Mouse (Mus musculus): ENCODE measurements at regions not wholly inside any gene's neighbourhood (a gene's known extent, or its start where the extent isn't known, plus 50 kb on each side); places are given as distances from the start of the nearest gene placed in this dataset.

DNA sequence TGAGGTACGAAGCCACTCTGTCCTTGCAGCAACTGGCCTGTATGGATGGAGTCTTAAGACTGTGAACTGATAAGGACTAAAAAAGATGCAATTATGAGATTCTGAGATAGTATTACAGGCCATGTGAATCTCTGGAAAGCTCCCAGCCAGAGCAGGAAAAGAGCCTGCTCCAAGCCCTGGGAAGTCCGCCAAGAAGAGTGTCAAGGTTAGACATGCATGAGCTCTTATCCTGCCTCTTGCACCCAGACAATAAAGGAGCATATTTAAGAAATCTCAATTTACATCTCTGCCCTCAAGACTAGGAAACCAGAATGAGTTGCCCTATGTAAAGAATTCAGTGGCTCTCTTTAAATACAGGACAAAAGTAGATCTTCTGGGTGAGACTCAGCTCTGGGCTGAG is 90.8 kb upstream of the Tac1 start:
- H3K79me2 ChIP-seq (ENCODE audit: control insufficient read depth, insufficient read depth, low read length, poor library complexity) = no peaks in the 10 kb centered on the region
- H3K27me3 ChIP-seq (ENCODE audit: control insufficient read depth in 1 of 2, insufficient read depth in 2 of 2, low read length in 2 of 2) = no peaks in the 10 kb centered on the region
- no peaks in the 10 kb centered on the region for H3K36me3 ChIP-seq (ENCODE audit: control insufficient read depth in 1 of 2, insufficient read depth in 2 of 2, low read length in 2 of 2)
- H3K9ac ChIP-seq (ENCODE audit: control insufficient read depth, low read depth, low read length, poor library complexity, severe bottlenecking) = no peak overlapping the region
- no peaks in the 10 kb centered on the region for H3K9me3 ChIP-seq (replicated peaks; ENCODE audit: insufficient read depth, low read length)
- TF ChIP-seq ZMIZ1 (IDR thresholded peaks at IDR 0.05; ENCODE audit: low read depth, low read length) = no peak
- no peak for TF ChIP-seq CHD1 (IDR thresholded peaks at IDR 0.05; ENCODE audit: low read depth, low read length)
- no peak for TF ChIP-seq BHLHE40 (IDR thresholded peaks at IDR 0.05; ENCODE audit: borderline replicate concordance, low read depth, low read length)
- TF ChIP-seq MAZ (IDR thresholded peaks at IDR 0.05; ENCODE audit: low read depth, low read length) = no peak
- no peak for TF ChIP-seq UBTF (IDR thresholded peaks at IDR 0.05; ENCODE audit: borderline replicate concordance, insufficient read depth, low read depth, low read length)
- H3K4me1 ChIP-seq (ENCODE audit: control insufficient read depth in 1 of 2, insufficient read depth in 2 of 2, low read length in 2 of 2) = no peaks in the 10 kb centered on the region
- no peak overlapping the region for H3K4me3 ChIP-seq (ENCODE audit: control insufficient read depth in 1 of 2, insufficient read depth in 1 of 2, low read depth in 2 of 2, low read length in 2 of 2)
- no peak overlapping the region for H3K27ac ChIP-seq (ENCODE audit: control insufficient read depth, low read depth, low read length)
- no peak for DNase-seq (ENCODE audit: low read depth, low spot score)

- no peak overlapping the region for H3K9ac ChIP-seq (ENCODE audit: control insufficient read depth, low read depth, low read length, poor library complexity, severe bottlenecking)
- no peaks in the 10 kb centered on the region for H3K27me3 ChIP-seq (ENCODE audit: control insufficient read depth in 1 of 2, insufficient read depth in 2 of 2, low read length in 2 of 2)
- H3K27ac ChIP-seq (ENCODE audit: control insufficient read depth, low read depth, low read length) = no peak overlapping the region
- H3K4me3 ChIP-seq (ENCODE audit: control insufficient read depth in 1 of 2, insufficient read depth in 1 of 2, low read depth in 2 of 2, low read length in 2 of 2) = no peak overlapping the region
- TF ChIP-seq CHD2 (IDR thresholded peaks at IDR 0.05; ENCODE audit: low read length) (no peak), ETS1 (IDR thresholded peaks at IDR 0.05; ENCODE audit: low read depth, low read length) (no peak), CTCF (IDR thresholded peaks at IDR 0.05 in 2 of 3, conservative IDR thresholded peaks at IDR 0.05 in 1 of 3; ENCODE audit: control insufficient read depth in 1 of 3, insufficient read depth in 1 of 3, low read depth in 2 of 3, low read length in 3 of 3, poor library complexity in 1 of 3, severe bottlenecking in 1 of 3) (no peak), EP300 (IDR thresholded peaks at IDR 0.05; ENCODE audit: low read depth in 1 of 2, low read length in 2 of 2) (no peak), POLR2AphosphoS5 (IDR thresholded peaks at IDR 0.05; ENCODE audit: borderline replicate concordance, low read depth, low read length) (no peak), HCFC1 (IDR thresholded peaks at IDR 0.05; ENCODE audit: low read depth, low read length) (no peak), KAT2A (conservative IDR thresholded peaks at IDR 0.05; ENCODE audit: low read depth, low read length) (no peak), USF2 (IDR thresholded peaks at IDR 0.05; ENCODE audit: borderline replicate concordance in 1 of 2, insufficient read depth in 1 of 2, low read depth in 1 of 2, low read length in 2 of 2) (no peak), NELFE (IDR thresholded peaks at IDR 0.05; ENCODE audit: low read depth, low read length) (no peak), MYB (IDR thresholded peaks at IDR 0.05; ENCODE audit: low read depth, low read length) (no peak), TBP (IDR thresholded peaks at IDR 0.05; ENCODE audit: low read depth, low read length) (no peak), ZMIZ1 (IDR thresholded peaks at IDR 0.05; ENCODE audit: low read depth, low read length) (no peak), TAL1 (IDR thresholded peaks at IDR 0.05; ENCODE audit: low read length) (no peak), MYC (IDR thresholded peaks at IDR 0.05; ENCODE audit: low read depth, low read length) (no peak), MEF2A (IDR thresholded peaks at IDR 0.05; ENCODE audit: extremely low read depth, insufficient replicate concordance, low read depth, low read length, poor library complexity, severe bottlenecking) (no peak), MAX (IDR thresholded peaks at IDR 0.05; ENCODE audit: low read length) (no peak), BHLHE40 (IDR thresholded peaks at IDR 0.05; ENCODE audit: borderline replicate concordance, low read depth, low read length) (no peak), MXI1 (IDR thresholded peaks at IDR 0.05; ENCODE audit: low read depth, low read length) (no peak), POLR2AphosphoS2 (IDR thresholded peaks at IDR 0.05; ENCODE audit: low read length) (no peak)
- H3K79me2 ChIP-seq (ENCODE audit: control insufficient read depth, insufficient read depth, low read length, poor library complexity) = no peaks in the 10 kb centered on the region
- no peaks in the 10 kb centered on the region for H3K36me3 ChIP-seq (ENCODE audit: control insufficient read depth in 1 of 2, insufficient read depth in 2 of 2, low read length in 2 of 2)
- DNase-seq (ENCODE audit: low read depth, low spot score) = no peak
- no peaks in the 10 kb centered on the region for H3K9me3 ChIP-seq (replicated peaks; ENCODE audit: insufficient read depth, low read length)
- H3K4me1 ChIP-seq (ENCODE audit: control insufficient read depth in 1 of 2, insufficient read depth in 2 of 2, low read length in 2 of 2) = no peaks in the 10 kb centered on the region
Observed at GRCm38 (mm10) chr6:7464346-7464745, 90.3 kb upstream of the Tac1 start.
